Mouse (Mus musculus) thymus, postnatal 4 days (tissue): Measurements from ENCODE around the gene Ccdc8.

Source experiments
- DNase-seq: peaks from one replicate; pipeline ENCODE4 v3.0.0; 2021

Gene Ccdc8

GRCm38 (mm10) chr7:17011909-17012590, 19.5 kb downstream of the Ccdc8 start:
- no peak for DNase-seq

- no peak for DNase-seq
Measured at GRCm38 (mm10) chr7:17015381-17015780, 22.9 kb downstream of the Ccdc8 start.

GRCm38 (mm10) chr7:17017036-17017435, 24.5 kb downstream of the Ccdc8 start:
- DNase-seq, result peak; percentile 49

GRCm38 (mm10) chr7:17017921-17018320, 25.4 kb downstream of the Ccdc8 start:
- DNase-seq, result no peak

GRCm38 (mm10) chr7:17019426-17020166, 27.1 kb downstream of the Ccdc8 start:
- DNase-seq, result no peak

- DNase-seq, result no peak
Measured at GRCm38 (mm10) chr7:17022176-17022575, 29.7 kb downstream of the Ccdc8 start.

GRCm38 (mm10) chr7:17023701-17024100, 31.2 kb downstream of the Ccdc8 start:
- no peak for DNase-seq

- DNase-seq, result no peak
Measured at GRCm38 (mm10) chr7:17024141-17024540, 31.6 kb downstream of the Ccdc8 start.

- peak; percentile 67 for DNase-seq
Measured at GRCm38 (mm10) chr7:17024814-17025504, 32.5 kb downstream of the Ccdc8 start.

- no peak for DNase-seq
Measured at GRCm38 (mm10) chr7:17025505-17025894, 33.0 kb downstream of the Ccdc8 start.

GRCm38 (mm10) chr7:17025896-17026622, 33.6 kb downstream of the Ccdc8 start:
- DNase-seq, result no peak

GRCm38 (mm10) chr7:17026710-17027587, 34.4 kb downstream of the Ccdc8 start:
- no peak for DNase-seq

GRCm38 (mm10) chr7:17027588-17028343, 35.3 kb downstream of the Ccdc8 start, which contains the start of gene Ppp5c:
Gene Ppp5c, minus strand, starts transcription at chr7:17027924.
- peak; percentile 86 for DNase-seq

- no peak for DNase-seq
Measured at GRCm38 (mm10) chr7:17028923-17029322, 36.4 kb downstream of the Ccdc8 start.

GRCm38 (mm10) chr7:17030239-17030638, 37.7 kb downstream of the Ccdc8 start:
- no peak for DNase-seq

GRCm38 (mm10) chr7:17038018-17038695, 45.6 kb downstream of the Ccdc8 start:
- DNase-seq, result no peak

GRCm38 (mm10) chr7:17039373-17039772, 46.9 kb downstream of the Ccdc8 start:
- DNase-seq, result no peak

GRCm38 (mm10) chr7:17045743-17046142, 53.2 kb downstream of the Ccdc8 start:
- DNase-seq, result peak; percentile 4
